In the genomic region with DNA sequence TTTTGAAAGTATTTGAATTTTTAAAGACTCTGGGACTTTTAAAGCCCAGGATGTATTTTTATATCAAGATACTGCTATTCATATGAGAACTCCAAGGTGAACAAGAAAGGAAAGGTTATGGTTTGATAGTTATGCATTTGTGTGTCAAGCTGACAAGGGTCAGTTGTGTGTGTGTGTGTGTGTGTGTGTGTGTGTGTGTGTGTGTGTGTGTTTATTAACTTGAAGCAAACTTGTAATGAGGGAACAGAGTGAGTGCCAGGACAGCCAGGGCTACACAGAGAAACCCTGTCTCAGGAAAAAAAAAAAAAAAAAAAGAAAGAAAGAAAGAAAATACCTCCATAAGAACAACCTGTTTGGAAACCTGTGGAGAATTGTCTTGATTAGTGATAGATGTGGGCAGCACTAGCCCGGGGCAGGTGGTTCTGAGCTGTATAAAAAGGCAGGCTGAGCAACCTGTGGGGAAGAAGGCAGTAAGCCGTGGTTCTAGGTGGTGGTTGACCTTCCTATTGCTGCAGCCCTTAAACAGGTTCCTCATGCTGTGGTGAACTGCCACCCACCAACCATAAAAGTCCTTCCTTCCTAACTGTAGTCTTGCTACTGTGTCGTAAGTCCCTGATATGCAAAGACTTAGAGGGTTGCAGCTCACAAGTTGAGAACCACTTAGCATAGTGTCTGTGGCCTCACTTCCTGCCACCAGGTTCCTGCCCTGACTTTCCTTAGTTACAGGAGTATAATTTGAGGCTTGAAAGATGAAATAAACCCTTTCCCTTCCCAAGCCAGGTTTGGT, we compare ENCODE assay signal across 20 mouse cellular contexts. TPM values are rescaled to one million over a fixed set of nuclear protein-coding genes. Genes with fewer than 3 reads are reported as not detected.
DNase-seq lines count a peak whose midpoint lies in the region; ATAC-seq and TF ChIP-seq lines count a peak whose summit lies in the region.
"Had no signal": no experiment of that assay in that cellular context is flagged by ENCODE, and none has a peak within 500 bp of the region (broad histone marks: within the 10 kb centered on the region; RNA-seq: fewer than 3 reads in every experiment).

No protein-coding gene starts in this region.

- no peaks in the 10 kb centered on the region for H3K27me3 ChIP-seq in kidney, embryonic 16.5 days (ENCODE audit: insufficient read depth, low read length)
- H3K27me3 ChIP-seq in midbrain, embryonic 11.5 days (ENCODE audit: control insufficient read depth, insufficient read depth, low read length), result no peaks in the 10 kb centered on the region
- no peaks in the 10 kb centered on the region for H3K27me3 ChIP-seq in hindbrain, postnatal 0 days (ENCODE audit: insufficient read depth, low read length)
- H3K27me3 ChIP-seq: CH12.LX; embryonic facial prominence, embryonic 12.5 days; forebrain, embryonic 13.5 days; lung, embryonic 15.5 days; midbrain, embryonic 13.5 days; neural tube, embryonic 13.5 days; Patski had no signal

- no peaks in the 10 kb centered on the region for H3K4me1 ChIP-seq in kidney, embryonic 16.5 days (ENCODE audit: insufficient read depth, low read length)
- H3K4me1 ChIP-seq in midbrain, embryonic 11.5 days (ENCODE audit: control insufficient read depth, insufficient read depth, low read length), result no peaks in the 10 kb centered on the region
- no peaks in the 10 kb centered on the region for H3K4me1 ChIP-seq in hindbrain, postnatal 0 days (ENCODE audit: insufficient read depth, low read length)
- H3K4me1 ChIP-seq: embryonic facial prominence, embryonic 12.5 days; limb, embryonic 10.5 days; lung, embryonic 15.5 days; neural tube, embryonic 13.5 days had no signal

- WGBS in kidney, embryonic 16.5 days, result 77% methylated on average over 3 of the region's 3 CpGs
- WGBS in midbrain, embryonic 11.5 days, result 85% methylated on average over 3 of the region's 3 CpGs
- WGBS in hindbrain, postnatal 0 days, result 93% methylated on average over 3 of the region's 3 CpGs

- no peak overlapping the region for H3K4me2 ChIP-seq in kidney, embryonic 16.5 days (replicated peaks; ENCODE audit: low read depth, low read length)
- H3K4me2 ChIP-seq in midbrain, embryonic 11.5 days, result no peak overlapping the region
- H3K4me2 ChIP-seq in hindbrain, postnatal 0 days (ENCODE audit: low read depth, low read length), result no peak overlapping the region
- H3K4me2 ChIP-seq: embryonic facial prominence, embryonic 12.5 days; forebrain, embryonic 13.5 days; lung, embryonic 15.5 days; midbrain, embryonic 13.5 days; neural tube, embryonic 13.5 days had no signal

- H3K4me3 ChIP-seq in kidney, embryonic 16.5 days (ENCODE audit: low read length), result no peak overlapping the region
- no peak overlapping the region for H3K4me3 ChIP-seq in midbrain, embryonic 11.5 days (ENCODE audit: low read depth, low read length)
- H3K4me3 ChIP-seq in hindbrain, postnatal 0 days (ENCODE audit: low read length), result no peak overlapping the region
- H3K4me3 ChIP-seq: embryonic facial prominence, embryonic 12.5 days; forebrain, embryonic 13.5 days; limb, embryonic 10.5 days; lung, embryonic 15.5 days; midbrain, embryonic 13.5 days; neural tube, embryonic 13.5 days had no signal

- H3K9me3 ChIP-seq in kidney, embryonic 16.5 days (ENCODE audit: low read length), result no peaks in the 10 kb centered on the region
- H3K9me3 ChIP-seq in midbrain, embryonic 11.5 days (ENCODE audit: control insufficient read depth, low read length), result no peaks in the 10 kb centered on the region
- H3K9me3 ChIP-seq in hindbrain, postnatal 0 days (ENCODE audit: low read length), result no peaks in the 10 kb centered on the region
- H3K9me3 ChIP-seq: embryonic facial prominence, embryonic 12.5 days; forebrain, embryonic 13.5 days; limb, embryonic 10.5 days; lung, embryonic 15.5 days; neural tube, embryonic 13.5 days had no signal

- no peaks in the 10 kb centered on the region for H3K36me3 ChIP-seq in kidney, embryonic 16.5 days (ENCODE audit: insufficient read depth, low read length)
- H3K36me3 ChIP-seq in midbrain, embryonic 11.5 days (ENCODE audit: control insufficient read depth, insufficient read depth, low read length), result no peaks in the 10 kb centered on the region
- no peaks in the 10 kb centered on the region for H3K36me3 ChIP-seq in hindbrain, postnatal 0 days (ENCODE audit: insufficient read depth, low read length)
- H3K36me3 ChIP-seq: embryonic facial prominence, embryonic 12.5 days; limb, embryonic 10.5 days; lung, embryonic 15.5 days; midbrain, embryonic 13.5 days; neural tube, embryonic 13.5 days had no signal

- no peak for TF ChIP-seq CTCF in hindbrain, postnatal 0 days (IDR thresholded peaks at IDR 0.05; ENCODE audit: low read depth)

- peak; percentile 58 for DNase-seq in kidney, adult 9 months
- DNase-seq in CD4-positive, CD25-positive, alpha-beta regulatory T cell, adult 2 months (ENCODE audit: low read depth, low spot score), result peak; percentile 53
- peak; percentile 59 for DNase-seq in naive thymus-derived CD4-positive, alpha-beta T cell, adult 2 months (ENCODE audit: low read depth)
- no peak for DNase-seq in neural tube, embryonic 10.5 days (ENCODE audit: extremely low spot score, low spot score)
- no peak for DNase-seq in midbrain, embryonic 11.5 days (ENCODE audit: low spot score, missing footprints)
- no peak for DNase-seq in hindbrain, postnatal 0 days (ENCODE audit: low spot score)
- DNase-seq: adrenal gland, adult 8-10 months; cerebellum, adult 9-10 months; gastrocnemius, postnatal 25 days; spleen, adult 18-20 months had no signal

- H3K9ac ChIP-seq in kidney, embryonic 16.5 days (replicated peaks; ENCODE audit: low read length), result no peak overlapping the region
- H3K9ac ChIP-seq in midbrain, embryonic 11.5 days (ENCODE audit: low read length), result no peak overlapping the region
- H3K9ac ChIP-seq in hindbrain, postnatal 0 days (replicated peaks; ENCODE audit: low read length), result no peak overlapping the region
- H3K9ac ChIP-seq: embryonic facial prominence, embryonic 12.5 days; forebrain, embryonic 13.5 days; lung, embryonic 15.5 days; midbrain, embryonic 13.5 days; neural tube, embryonic 13.5 days had no signal

- ATAC-seq in kidney, embryonic 16.5 days (ENCODE audit: low FRiP score, low TSS enrichment), result no peak
- ATAC-seq in inflammation-experienced regulatory T-cells, adult 6 months, result peak; percentile 81
- no peak for ATAC-seq in midbrain, embryonic 11.5 days (ENCODE audit: low FRiP score)
- no peak for ATAC-seq in hindbrain, postnatal 0 days
- ATAC-seq: forebrain, embryonic 13.5 days; midbrain, embryonic 13.5 days had no signal

- H3K27ac ChIP-seq in kidney, embryonic 16.5 days (ENCODE audit: low read length), result no peak overlapping the region
- H3K27ac ChIP-seq in midbrain, embryonic 11.5 days (ENCODE audit: low read depth, low read length), result no peak overlapping the region
- H3K27ac ChIP-seq in hindbrain, postnatal 0 days, result no peak overlapping the region
- H3K27ac ChIP-seq: embryonic facial prominence, embryonic 12.5 days; forebrain, embryonic 13.5 days; limb, embryonic 10.5 days; lung, embryonic 15.5 days; midbrain, embryonic 13.5 days; neural tube, embryonic 13.5 days had no signal

RNA-seq across cellular contexts. Expression of a gene that starts 34.3 kb away (rescaled TPM):
- 23.7 and 27.1 TPM in 2 replicates for polyA plus RNA-seq in kidney, embryonic 16.5 days (2015; fragmentation: Nextera tagmentation; extraction: Ambion mirVana)
- polyA plus RNA-seq in inflammation-experienced regulatory T-cells, adult 6 months (2017; shearing (Covaris generic)), result 1 to 10 TPM; 1.5 to 5.3 (median 3.8) TPM
- polyA plus RNA-seq in midbrain, embryonic 11.5 days (2014; fragmentation: Nextera tagmentation; extraction: Ambion mirVana), result 21.1 and 21.2 TPM in 2 replicates
- total RNA-seq in hindbrain, postnatal 0 days (2014; rRNA removed), result 76.8 and 77.3 TPM in 2 replicates
- polyA plus RNA-seq in hindbrain, postnatal 0 days (2015; fragmentation: Nextera tagmentation; extraction: Ambion mirVana), result 40.8 and 44.7 TPM in 2 replicates
- total RNA-seq: CH12.LX had no signal

Comparison
In these comparisons a context has a peak if more than half of its experiments do, and no peak if none do; other contexts are left out.
1. DNase-seq: peak in kidney, adult 9 months (single experiment), CD4-positive, CD25-positive, alpha-beta regulatory T cell, adult 2 months (single experiment) and naive thymus-derived CD4-positive, alpha-beta T cell, adult 2 months (single experiment); none in neural tube, embryonic 10.5 days (single experiment), midbrain, embryonic 11.5 days (single experiment) and hindbrain, postnatal 0 days (single experiment).